Mouse (Mus musculus) limb, embryonic 10.5 days (tissue): ENCODE data around the gene Gp9. TPM values are rescaled to one million over a fixed set of nuclear protein-coding genes. Genes with fewer than 3 reads are reported as not detected.

ENCODE experiments used
- DNase-seq: peaks from one replicate; pipeline ENCODE4 v3.0.0-alpha.2; 2017; ENCODE audit warnings: low spot score
- H3K27ac ChIP-seq: fragments of 300-500 bp; sonication (generic); 2 replicates; pipeline ENCODE4 v1.5.1; 2016; ENCODE audit warnings: mild to moderate bottlenecking
- H3K27me3 ChIP-seq: fragments of 300-500 bp; sonication (generic); 2 replicates; pipeline ENCODE4 v1.6.1; 2016; ENCODE audit warnings: low read depth, mild to moderate bottlenecking; ENCODE audit not compliant: poor library complexity, severe bottlenecking
- H3K36me3 ChIP-seq: fragments of 300-500 bp; sonication (generic); 2 replicates; pipeline ENCODE4 v1.6.1; 2016; ENCODE audit warnings: mild to moderate bottlenecking, moderate library complexity
- H3K4me1 ChIP-seq: fragments of 300-500 bp; sonication (generic); 2 replicates; pipeline ENCODE4 v1.6.1; 2016
- H3K4me3 ChIP-seq: fragments of 300-500 bp; sonication (generic); 2 replicates; pipeline ENCODE4 v1.5.1; 2016; ENCODE audit warnings: mild to moderate bottlenecking, moderate library complexity
- H3K9me3 ChIP-seq: fragments of 300-500 bp; sonication (generic); replicated peaks from 2 replicates; pipeline ENCODE4 v1.6.1; 2016; ENCODE audit warnings: mild to moderate bottlenecking
- WGBS: fragments of 180-500 bp; shearing (Covaris S2); methylation state at CpG from one replicate; pipeline ENCODE4 v1.1.7; 2016; 5-methylcytosine and 5-hydroxymethylcytosine counted together
- polyA plus RNA-seq: library from polyadenylated mRNA; unstranded; fragments of >200 nt; fragmentation: Nextera tagmentation; extraction: Ambion mirVana; gene quantifications from 2 replicates; pipeline ENCODE4 v1.2.1, GENCODE M21; 2016

Gene Gp9
- polyA plus RNA-seq, 1 experiment from 2014 or later = 1.6 TPM

GRCm38 (mm10) chr6:87740496-87740895 lies 37.4 kb upstream of the Gp9 start:
- peaks cover 6% of the 10 kb centered on the region; the same call in 1 of the 2 replicates for H3K4me1 ChIP-seq
- no peaks in the 10 kb centered on the region for H3K36me3 ChIP-seq
- H3K27ac ChIP-seq = no peak overlapping the region
- no peak for DNase-seq
- H3K4me3 ChIP-seq = no peak overlapping the region
- peaks cover 10% of the 10 kb centered on the region; the same call in 1 of the 2 replicates for H3K27me3 ChIP-seq
- no peaks in the 10 kb centered on the region for H3K9me3 ChIP-seq

- DNase-seq = no peak
- H3K4me3 ChIP-seq = no peak overlapping the region
- 91% methylated on average over 8 of the region's 8 CpGs for WGBS
- peaks cover 6% of the 10 kb centered on the region; the same call in 1 of the 2 replicates for H3K4me1 ChIP-seq
- 0 out of 2 replicates have a peak, but pooled peaks cover 3% of the 10 kb centered on the region for H3K27me3 ChIP-seq
- H3K9me3 ChIP-seq = no peaks in the 10 kb centered on the region
- H3K36me3 ChIP-seq = no peaks in the 10 kb centered on the region
- H3K27ac ChIP-seq = no peak overlapping the region
These were observed 35.9 kb upstream of the Gp9 start for GRCm38 (mm10) chr6:87741978-87742377.

- WGBS = 86% methylated on average over 5 of the region's 5 CpGs
These were observed 35.1 kb upstream of the Gp9 start for GRCm38 (mm10) chr6:87742804-87743203.

GRCm38 (mm10) chr6:87743281-87743680 lies 34.6 kb upstream of the Gp9 start:
- peaks cover under 1% of the 10 kb centered on the region; the same call in 1 of the 2 replicates for H3K4me1 ChIP-seq
- WGBS = 87% methylated on average over 5 of the region's 5 CpGs

More at GRCm38 (mm10) chr6:87742804-87743203, 35.1 kb upstream of the Gp9 start:
- no peaks in the 10 kb centered on the region for H3K9me3 ChIP-seq
- H3K4me3 ChIP-seq = no peak overlapping the region
- H3K27ac ChIP-seq = no peak overlapping the region
- H3K27me3 ChIP-seq = 0 out of 2 replicates have a peak, but pooled peaks cover 3% of the 10 kb centered on the region
- peaks cover 6% of the 10 kb centered on the region; the same call in 1 of the 2 replicates for H3K4me1 ChIP-seq
- no peaks in the 10 kb centered on the region for H3K36me3 ChIP-seq
- no peak for DNase-seq

GRCm38 (mm10) chr6:87744632-87745031 lies 33.2 kb upstream of the Gp9 start:
- Histone ChIP-seq H3K9me3 (no peaks in the 10 kb centered on the region), H3K27ac (no peak overlapping the region), H3K4me3 (no peak overlapping the region), H3K4me1 (no peaks in the 10 kb centered on the region), H3K36me3 (no peaks in the 10 kb centered on the region), H3K27me3 (0 out of 2 replicates have a peak, but pooled peaks cover 1% of the 10 kb centered on the region)
- no peak for DNase-seq
- 86% methylated on average over 3 of the region's 3 CpGs for WGBS

More at GRCm38 (mm10) chr6:87743281-87743680, 34.6 kb upstream of the Gp9 start:
- Histone ChIP-seq H3K27me3 (0 out of 2 replicates have a peak, but pooled peaks cover 3% of the 10 kb centered on the region), H3K4me3 (no peak overlapping the region), H3K36me3 (no peaks in the 10 kb centered on the region), H3K9me3 (no peaks in the 10 kb centered on the region), H3K27ac (no peak overlapping the region)
- no peak for DNase-seq

DNA sequence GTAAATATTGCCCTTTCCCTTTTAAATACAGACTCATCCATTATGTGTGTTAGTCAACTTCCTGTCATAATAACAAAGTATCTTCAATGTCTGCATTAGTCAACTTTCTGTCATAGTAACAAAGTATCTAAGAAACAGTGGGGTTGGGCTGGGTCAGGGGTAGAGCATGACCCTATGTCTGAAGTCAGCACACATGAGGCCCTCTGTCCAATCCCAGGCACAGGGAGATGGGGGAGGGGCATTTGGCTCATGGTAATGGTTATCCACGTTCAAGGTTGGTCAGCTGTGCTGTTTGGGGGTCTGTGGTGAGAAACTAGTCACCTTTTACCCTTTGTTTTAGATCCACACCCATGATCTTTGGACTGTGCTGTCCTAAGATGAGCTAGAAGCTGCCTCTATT lies 32.6 kb upstream of the Gp9 start:
- Histone ChIP-seq H3K4me1 (no peaks in the 10 kb centered on the region), H3K27ac (no peak overlapping the region), H3K9me3 (no peaks in the 10 kb centered on the region), H3K27me3 (no peaks in the 10 kb centered on the region), H3K36me3 (no peaks in the 10 kb centered on the region), H3K4me3 (no peak overlapping the region)
- 44% methylated on average over 1 of the region's 1 CpGs for WGBS
- no peak for DNase-seq

DNA sequence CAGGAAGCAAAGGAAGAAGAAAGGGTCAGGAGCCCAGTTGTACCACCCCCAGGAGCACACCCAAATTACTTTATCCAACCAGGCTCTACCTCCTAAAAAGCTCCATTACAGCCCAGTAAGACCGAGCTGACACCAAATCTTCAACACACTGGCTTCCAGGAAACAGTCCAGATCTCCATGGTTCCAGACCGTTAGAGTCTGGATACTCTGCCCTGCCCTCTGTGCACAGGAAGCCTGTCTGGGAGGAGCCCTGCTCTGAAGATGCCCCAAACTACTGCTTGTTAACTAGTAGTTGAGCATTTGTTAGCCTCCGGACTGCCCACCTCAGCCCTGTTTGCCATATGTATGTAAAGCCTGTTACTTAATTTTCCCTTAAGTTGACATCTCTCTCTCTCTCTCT lies 31.8 kb upstream of the Gp9 start:
- H3K36me3 ChIP-seq = no peaks in the 10 kb centered on the region
- H3K4me3 ChIP-seq = no peak overlapping the region
- DNase-seq = no peak
- H3K27me3 ChIP-seq = no peaks in the 10 kb centered on the region
- H3K9me3 ChIP-seq = no peaks in the 10 kb centered on the region
- no peak overlapping the region for H3K27ac ChIP-seq
- 71% methylated on average over 3 of the region's 3 CpGs for WGBS
- H3K4me1 ChIP-seq = no peaks in the 10 kb centered on the region

- WGBS = 67% methylated on average over 2 of the region's 2 CpGs
- H3K4me1 ChIP-seq = no peaks in the 10 kb centered on the region
- DNase-seq = no peak
- H3K36me3 ChIP-seq = no peaks in the 10 kb centered on the region
- H3K4me3 ChIP-seq = no peak overlapping the region
- no peaks in the 10 kb centered on the region for H3K27me3 ChIP-seq
- no peak overlapping the region for H3K27ac ChIP-seq
- H3K9me3 ChIP-seq = no peaks in the 10 kb centered on the region
These were observed 31.0 kb upstream of the Gp9 start for GRCm38 (mm10) chr6:87746849-87747248.

- 89% methylated on average over 2 of the region's 2 CpGs for WGBS
- Histone ChIP-seq H3K36me3 (no peaks in the 10 kb centered on the region), H3K9me3 (no peaks in the 10 kb centered on the region), H3K27me3 (no peaks in the 10 kb centered on the region), H3K4me1 (no peaks in the 10 kb centered on the region), H3K27ac (no peak overlapping the region), H3K4me3 (no peak overlapping the region)
- DNase-seq = no peak
These were observed 29.8 kb upstream of the Gp9 start for GRCm38 (mm10) chr6:87748078-87748477.

GRCm38 (mm10) chr6:87748531-87748930 lies 29.3 kb upstream of the Gp9 start:
- Histone ChIP-seq H3K9me3 (no peaks in the 10 kb centered on the region), H3K27ac (no peak overlapping the region), H3K27me3 (no peaks in the 10 kb centered on the region), H3K36me3 (no peaks in the 10 kb centered on the region), H3K4me3 (no peak overlapping the region), H3K4me1 (no peaks in the 10 kb centered on the region)
- DNase-seq = no peak
- WGBS = 89% methylated on average over 6 of the region's 6 CpGs

DNA sequence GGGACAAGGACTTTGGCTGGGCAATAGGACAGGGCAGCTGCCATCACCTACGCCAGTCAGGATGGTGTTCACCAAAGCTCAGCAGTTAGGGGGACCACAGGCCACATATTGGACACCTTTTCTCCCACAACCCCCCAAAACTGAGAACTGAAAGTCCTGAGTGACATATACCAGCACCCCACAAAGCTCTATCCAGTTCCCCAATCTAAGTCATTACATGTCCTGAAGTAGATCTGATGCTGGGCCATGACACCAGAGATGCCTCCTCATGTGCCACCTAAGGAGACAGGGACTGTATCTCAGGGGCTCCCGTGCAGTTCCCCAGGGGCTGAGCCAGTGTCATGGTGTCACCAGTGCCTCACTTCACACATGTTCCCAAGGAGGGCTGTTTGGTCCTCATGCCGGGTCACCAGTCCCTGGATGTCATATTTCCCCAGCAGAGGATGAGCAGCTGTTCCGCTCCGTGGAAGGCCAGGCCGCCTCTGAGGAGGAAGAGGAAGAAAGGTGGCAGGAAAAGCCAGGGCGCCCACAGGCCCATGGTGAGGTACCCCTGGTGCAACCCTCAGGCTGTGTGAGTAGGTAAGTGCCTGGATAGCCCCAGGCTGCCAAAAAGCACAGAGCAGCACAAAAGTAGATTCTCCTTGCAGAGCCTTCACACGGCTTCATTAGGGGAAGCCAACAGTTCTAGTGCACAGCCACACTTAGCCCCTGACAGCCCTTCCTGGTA lies 27.5 kb upstream of the Gp9 start:
- 85% methylated on average over 8 of the region's 8 CpGs for WGBS
- Histone ChIP-seq H3K36me3 (no peaks in the 10 kb centered on the region), H3K9me3 (no peaks in the 10 kb centered on the region), H3K27ac (no peak overlapping the region), H3K4me1 (0 out of 2 replicates have a peak, but pooled peaks cover 3% of the 10 kb centered on the region), H3K27me3 (no peaks in the 10 kb centered on the region), H3K4me3 (no peak overlapping the region)
- DNase-seq = no peak

DNA sequence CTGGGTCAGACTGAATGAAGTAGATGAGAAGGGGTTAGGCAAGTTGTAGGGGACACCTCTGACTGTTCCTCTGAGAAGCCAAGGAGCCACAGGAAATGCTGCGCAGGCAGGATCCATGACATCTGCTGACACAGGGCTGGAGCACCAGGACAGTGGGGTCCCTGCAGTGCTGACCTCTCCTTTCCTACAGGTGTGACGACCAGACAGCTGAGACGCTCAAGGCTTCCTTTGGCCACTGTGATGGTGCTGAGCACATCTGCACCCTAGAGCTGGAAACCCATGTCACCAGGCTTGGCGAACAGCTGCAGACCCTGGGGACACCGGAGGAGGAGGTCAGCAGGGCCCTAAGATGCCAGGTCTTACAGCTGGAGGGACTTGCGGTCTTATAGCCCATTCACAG lies 26.3 kb upstream of the Gp9 start:
- Histone ChIP-seq H3K27me3 (no peaks in the 10 kb centered on the region), H3K4me3 (no peak overlapping the region), H3K27ac (no peak overlapping the region), H3K4me1 (0 out of 2 replicates have a peak, but pooled peaks cover 3% of the 10 kb centered on the region), H3K9me3 (no peaks in the 10 kb centered on the region), H3K36me3 (no peaks in the 10 kb centered on the region)
- DNase-seq = no peak
- whole genome bisulfite sequencing = 89% methylated on average over 6 of the region's 6 CpGs

DNA sequence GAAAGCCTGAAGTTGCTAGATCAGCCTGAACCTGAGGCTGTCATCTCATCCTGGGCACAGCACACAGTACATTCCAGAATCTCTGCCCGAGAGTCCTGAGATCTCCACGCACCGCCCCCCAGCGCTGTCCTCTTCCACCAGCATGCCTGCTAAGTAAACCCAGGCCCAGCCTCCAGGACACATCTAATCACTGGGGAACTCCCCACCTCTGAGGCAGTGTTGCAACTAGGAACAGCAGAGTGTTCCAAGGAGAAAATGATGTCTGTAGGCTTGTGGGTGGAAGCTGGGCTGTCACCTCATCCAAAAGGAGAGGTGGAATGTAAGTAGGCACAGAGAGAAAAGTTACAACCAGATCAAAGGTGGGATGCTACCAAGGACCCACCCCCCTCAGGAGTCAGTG lies 22.7 kb upstream of the Gp9 start:
- no peak overlapping the region for H3K27ac ChIP-seq
- H3K9me3 ChIP-seq = no peaks in the 10 kb centered on the region
- no peaks in the 10 kb centered on the region for H3K27me3 ChIP-seq
- no peak for DNase-seq
- WGBS = 89% methylated on average over 4 of the region's 4 CpGs
- H3K36me3 ChIP-seq = no peaks in the 10 kb centered on the region
- H3K4me1 ChIP-seq = 0 out of 2 replicates have a peak, but pooled peaks cover 3% of the 10 kb centered on the region
- H3K4me3 ChIP-seq = no peak overlapping the region
